Mouse (Mus musculus): ENCODE data around the gene Prkg2. TPM values are rescaled to one million over a fixed set of nuclear protein-coding genes. Genes with fewer than 3 reads are reported as not detected.

Gene Prkg2
- polyA plus RNA-seq (2012) = not detected in 2 replicates

GRCm38 (mm10) chr5:99036596-99037441 is at the start of gene Prkg2:
Prkg2 (minus strand) TSS chr5:99037351.

Other genes with a start within 250 kb of the Prkg2 start
- gene Bmp3, start 182.9 kb downstream of the Prkg2 start, polyA plus RNA-seq (2012) = 0.03 TPM in 1 of 2 replicates, not detected in the other

Measured in megakaryocyte-erythroid progenitor cell, adult 5 weeks (primary cell).